Mouse (Mus musculus) heart, adult 9 months (tissue): ENCODE data around the gene Appl1.

Experiments used
- DNase-seq, 2 experiments: peaks; one replicate each; pipeline ENCODE4 v3.0.0; 2022; ENCODE audit warnings: low spot score in 2 of 2

The Appl1 gene

DNA sequence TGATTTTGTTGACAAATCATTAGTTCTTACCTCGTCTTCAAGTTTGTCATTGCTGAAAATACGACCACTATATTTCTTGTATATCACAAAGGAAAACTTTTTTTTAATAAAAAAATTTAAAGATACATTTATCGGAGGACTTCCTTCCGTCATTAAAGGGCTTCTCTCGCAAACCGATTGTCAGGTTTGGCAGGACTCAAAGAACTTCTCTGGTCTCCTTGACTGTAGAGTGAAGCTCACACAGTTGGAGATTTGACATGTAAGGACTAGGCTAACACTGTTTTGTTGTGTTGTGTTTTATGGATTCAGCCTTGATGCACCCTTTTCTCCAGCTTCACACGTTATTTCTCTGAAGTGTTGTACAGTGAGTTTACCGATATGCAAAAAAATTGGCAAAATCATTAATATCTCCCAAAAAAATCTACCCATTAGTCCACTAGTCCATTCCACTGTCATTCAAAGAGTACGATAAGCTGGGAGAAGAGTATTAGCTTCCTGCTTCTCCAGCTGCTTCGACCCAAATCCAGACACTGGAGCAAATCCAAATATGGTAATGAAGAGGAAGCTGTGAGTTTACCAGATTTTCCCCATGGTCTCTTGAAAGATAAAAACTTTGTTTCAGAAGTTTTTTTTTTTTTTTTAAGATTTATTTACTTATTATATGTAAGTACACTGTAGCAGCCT is at the start of gene Appl1:
Appl1 (minus strand) TSS at position 127 of the 684 bp plus-strand sequence.
- peak in 1 of 2 experiments; percentile 15 for DNase-seq

DNA sequence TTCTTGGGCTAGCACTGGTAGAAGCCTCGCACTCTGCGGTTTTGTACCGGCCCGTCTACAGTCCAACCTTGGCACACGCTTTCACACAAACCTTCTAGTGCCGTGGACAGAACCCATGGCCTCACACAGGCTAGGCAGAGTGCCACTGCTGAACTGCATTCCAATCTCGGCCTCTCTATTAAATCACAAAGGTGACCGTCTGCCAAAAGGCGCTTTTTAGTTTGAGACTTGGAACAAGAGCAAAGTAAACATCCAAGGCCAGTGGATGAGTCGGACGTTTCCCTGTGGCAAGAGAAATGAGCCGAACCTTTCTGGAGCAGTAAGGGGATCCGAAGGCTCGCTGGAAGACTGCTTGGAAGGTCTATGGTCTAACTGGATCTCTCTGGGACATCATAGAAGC is 48.8 kb upstream of the Appl1 start:
- no peak for DNase-seq

DNA sequence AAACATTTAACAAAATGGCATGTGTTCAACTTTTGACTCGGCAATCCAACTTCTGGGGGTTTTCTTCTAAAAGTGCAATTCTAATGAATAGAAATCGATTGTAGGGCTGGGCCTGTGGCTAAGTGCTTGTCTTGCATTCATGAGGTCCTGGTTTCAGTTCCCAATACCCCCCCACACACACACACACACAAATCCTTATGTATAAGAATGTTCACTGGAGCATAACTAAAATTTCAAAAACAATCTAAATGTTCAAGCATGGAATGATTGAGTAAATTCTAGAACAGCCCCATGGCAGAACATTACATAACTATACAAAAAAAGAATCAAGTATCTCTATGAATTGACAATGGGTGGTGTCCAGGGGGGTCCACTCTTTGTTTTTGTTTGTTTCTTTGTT is 46.9 kb upstream of the Appl1 start:
- DNase-seq, result no peak

DNA sequence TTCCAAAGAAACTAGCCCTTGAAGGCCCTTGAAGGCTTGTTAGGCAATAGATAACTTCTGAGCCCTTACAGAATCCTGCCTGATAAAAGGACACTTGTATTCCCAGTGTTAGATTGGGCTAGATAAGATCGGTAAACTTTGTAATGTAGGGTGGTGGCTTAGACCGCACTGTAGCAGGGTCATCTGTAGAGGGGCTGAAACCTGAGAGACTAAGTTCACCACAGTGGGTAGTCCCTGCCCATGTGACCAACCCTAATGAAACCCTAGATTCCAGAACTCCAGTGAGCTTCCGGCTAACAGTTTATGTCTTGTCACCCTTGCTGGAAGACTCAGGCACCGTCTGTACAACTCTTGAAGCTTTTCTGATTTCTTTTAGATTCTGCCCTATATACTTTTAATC is 42.6 kb upstream of the Appl1 start:
- no peak for DNase-seq

DNA sequence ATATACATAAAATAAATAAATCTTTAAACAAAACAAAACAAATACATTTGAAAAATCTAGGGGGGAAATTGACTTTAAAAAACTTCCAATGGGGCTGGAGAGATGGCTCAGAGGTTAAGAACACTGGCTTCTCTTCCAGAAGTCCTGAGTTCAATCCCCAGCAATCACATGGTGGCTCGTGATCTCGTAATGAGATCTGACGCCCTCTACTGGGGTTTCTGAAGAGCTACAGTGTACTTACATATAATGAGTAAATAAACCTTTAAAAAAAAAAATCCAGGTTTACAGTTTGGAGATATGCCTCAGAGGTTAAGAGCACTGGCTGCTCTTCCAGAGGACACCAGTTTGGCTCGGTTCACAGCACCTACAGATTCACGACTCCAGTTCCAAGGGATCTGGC is 40.5 kb upstream of the Appl1 start:
- no peak for DNase-seq

DNA sequence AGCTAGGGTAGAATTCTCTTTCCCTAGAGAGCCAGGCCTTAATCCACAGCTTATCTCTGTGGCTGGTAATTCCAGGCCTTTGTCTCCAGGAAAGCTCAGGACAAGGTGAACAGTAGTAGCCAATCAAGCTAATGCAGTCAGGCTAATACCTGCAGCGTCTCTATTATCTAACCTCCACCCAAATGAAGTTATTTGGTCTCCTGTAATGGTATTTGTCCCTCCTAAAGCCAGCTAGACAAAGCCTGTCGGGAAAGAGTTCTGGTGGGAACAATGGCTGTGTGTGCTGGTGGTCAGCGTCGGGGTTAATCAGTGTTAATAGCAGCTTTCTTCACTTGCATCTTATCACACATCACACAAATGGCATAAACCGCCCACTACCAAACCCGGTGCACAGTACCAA is 34.9 kb upstream of the Appl1 start:
- no peak for DNase-seq

DNA sequence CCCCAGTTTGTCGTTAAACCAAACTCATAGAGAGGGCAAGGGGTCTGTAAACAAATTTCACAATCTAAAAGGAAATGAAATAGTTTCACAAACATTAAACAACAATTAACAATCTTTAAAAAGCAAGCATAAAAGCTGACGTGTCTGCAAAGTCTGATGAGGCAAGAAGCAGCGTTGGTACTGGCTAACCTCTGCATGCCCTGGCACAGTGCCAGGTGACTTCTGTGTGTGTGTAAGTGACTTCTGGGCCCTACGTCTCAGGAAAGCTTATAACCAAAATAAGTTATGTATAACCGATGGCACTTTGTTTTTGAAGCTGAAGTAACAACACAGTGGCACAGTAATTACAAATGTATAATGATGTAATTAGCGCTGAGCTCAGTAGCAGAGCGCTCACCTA is 33.9 kb upstream of the Appl1 start:
- no peak for DNase-seq

DNA sequence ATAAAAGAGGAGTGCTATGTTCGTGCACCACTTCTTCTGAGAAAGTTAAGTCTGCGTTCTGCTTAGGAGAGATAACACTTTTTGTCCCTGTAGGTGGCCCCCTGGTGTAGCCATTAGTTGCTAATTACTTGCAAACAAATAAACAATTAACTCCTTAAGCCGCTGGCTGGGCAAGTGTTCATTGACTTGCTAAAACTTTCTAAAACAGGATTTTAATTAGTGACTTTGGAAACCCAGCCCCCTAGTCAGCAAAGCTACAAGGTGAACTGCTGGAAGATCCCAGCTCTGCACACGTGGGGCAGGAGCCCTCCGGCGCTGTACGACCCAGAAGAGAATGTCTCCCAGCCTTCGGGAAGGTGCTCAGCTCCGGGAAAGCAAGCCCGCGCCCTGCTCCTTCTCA is 29.4 kb upstream of the Appl1 start:
- DNase-seq, result no peak

DNA sequence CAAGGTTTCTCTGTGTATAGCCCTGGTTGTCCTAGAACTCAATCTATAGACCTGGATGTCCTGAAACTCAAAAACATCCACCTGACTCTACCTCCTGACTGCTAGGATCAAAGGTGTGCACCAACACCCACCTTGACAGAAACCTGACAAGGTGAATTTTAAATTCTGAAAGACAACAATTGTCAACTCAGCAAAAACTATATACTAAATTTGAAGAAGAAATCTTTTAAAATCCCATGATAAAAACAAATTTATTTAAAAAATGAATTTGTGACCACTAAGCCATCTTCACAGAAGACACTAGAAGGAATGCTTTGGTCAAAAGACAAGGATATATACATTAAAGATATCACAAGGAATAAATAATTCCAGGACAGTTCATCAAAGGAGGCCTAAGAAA is 25.2 kb upstream of the Appl1 start:
- no peak for DNase-seq

DNA sequence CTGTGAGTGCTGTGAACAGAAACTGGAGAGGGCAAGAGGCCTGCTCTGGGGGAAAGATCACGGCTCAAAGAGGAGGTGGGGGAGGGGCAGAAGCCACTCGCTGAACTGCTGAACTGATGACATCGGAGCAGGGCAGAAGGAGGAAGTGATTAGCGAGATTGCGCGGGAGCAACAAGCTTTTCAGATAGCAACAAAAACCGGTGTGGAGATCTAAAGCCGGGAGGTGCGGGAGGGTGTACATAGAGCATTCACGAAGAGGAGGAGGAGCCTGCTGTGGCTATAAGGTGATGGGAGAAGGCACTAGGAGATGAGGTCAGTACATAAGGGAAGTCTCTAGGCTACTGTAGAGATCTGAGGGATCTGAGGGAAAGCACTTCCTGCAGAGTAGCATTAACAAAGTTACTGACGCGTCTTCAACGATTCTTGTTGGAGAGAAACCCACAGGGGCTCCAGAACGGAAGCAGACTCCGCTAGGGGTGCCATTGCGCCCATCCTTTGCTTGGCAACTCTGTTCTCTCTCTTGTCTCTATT is 23.2 kb upstream of the Appl1 start, which contains the start of gene Hesx1:
Hesx1 (plus strand) TSS at position 206 of the 531 bp plus-strand sequence.
- DNase-seq, result peak; percentile 14 to 21

DNA sequence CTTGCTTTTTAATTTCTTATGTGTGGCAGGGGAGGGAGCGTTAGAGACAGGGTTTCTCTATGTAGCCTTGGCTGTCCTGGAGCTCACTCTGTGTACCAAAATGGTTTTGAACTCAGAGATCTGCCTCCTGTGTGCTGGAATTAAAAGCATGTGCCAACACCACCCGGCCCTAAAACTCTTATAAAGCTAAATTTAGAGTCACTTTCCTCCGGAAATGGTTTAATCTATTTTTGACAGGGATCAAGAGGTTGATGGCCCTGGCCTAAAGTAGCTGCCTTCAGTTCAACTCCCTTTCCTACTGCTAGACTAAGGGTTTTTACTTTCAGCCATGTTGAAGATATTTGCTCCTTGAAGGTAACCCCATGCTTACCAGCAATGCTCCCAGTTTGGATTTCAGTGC is 22.4 kb upstream of the Appl1 start:
- DNase-seq, result no peak

DNA sequence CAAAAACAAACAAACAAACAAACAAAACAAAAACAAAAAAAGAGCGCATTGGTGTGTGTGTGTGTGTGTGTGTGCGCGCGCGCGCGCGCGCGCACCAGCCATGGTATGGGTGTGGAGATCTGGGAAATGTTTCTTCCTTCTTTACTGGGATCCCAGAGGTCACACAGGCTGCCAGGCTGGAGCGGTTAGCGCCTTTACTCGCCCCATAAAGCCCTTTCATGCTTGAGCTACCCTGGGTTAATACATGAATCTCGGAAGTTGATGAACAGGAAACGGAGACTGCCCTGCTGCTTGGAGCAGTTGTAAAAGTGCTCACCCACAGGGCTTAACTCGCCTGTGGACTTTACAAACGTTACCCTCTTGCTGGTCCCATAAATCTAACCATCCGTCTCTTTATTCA is 20.6 kb upstream of the Appl1 start:
- DNase-seq, result no peak

DNA sequence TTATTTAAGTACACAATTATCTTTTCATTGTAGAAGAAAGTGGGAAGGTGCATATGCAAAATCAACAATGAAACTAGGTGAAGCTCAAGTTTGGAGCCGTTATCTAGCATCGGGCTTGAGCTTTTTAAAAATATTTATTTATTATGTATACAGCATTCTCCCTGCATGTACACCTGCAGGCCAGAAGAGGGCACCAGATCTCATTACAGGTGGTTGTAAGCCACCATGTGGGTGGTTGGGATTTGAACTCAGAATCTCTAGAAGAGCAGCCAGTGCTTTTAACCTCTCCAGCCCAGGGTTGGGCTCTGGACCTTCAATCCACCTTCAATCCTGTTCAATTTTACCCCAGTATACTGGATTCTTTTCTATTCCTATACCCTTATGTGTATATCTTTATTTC is 17.7 kb upstream of the Appl1 start:
- no peak for DNase-seq

DNA sequence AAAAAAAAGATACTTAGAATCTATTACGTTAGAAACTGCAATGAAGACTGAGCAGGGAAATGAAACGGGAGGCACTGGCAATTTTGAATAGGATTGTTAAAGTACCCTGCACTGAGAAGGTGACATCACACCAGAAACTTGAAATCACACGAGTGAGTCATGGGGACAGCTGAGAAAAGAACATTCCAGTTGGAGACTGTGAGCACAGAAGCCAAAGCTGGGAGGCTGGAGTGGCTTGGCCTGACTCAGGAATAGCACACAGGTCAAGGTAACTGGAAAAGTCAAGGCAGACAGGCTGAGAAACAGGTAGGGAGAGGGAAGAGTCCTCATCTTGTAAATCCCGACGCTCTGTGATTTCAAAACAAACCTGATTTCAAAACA is 11.1 kb upstream of the Appl1 start:
- no peak for DNase-seq

DNA sequence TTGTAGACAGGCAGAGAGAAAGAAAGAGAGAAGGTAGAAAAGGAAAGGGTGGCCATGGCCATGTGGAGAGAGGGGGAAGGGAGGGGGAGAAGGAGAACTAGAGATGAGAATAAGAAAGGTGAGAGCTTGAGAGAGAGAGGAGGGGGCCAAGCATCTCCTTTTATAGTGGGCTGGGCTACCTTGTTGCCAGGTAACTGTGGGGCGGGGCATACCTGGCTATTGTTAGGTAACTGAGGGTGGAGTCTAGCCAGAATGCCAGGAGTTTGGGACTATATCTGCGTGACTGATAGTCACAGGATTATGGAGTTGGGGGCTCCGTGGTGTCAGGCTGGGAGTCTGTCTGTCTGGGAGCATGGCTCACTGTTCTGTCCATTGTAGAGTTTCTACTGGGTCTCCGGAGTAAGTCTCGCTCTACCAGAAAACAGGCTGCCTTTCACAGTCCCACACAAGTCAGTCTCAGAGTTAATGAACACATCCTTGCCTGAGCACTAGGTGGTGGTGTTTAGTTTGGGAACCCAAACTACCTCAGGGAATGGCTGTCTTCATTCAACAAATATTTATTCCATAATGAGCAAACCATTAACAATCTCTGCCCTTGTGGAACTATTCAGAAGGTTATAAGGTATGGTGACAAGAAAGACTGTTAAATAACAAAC is 10.6 kb upstream of the Appl1 start:
- DNase-seq, result no peak

DNA sequence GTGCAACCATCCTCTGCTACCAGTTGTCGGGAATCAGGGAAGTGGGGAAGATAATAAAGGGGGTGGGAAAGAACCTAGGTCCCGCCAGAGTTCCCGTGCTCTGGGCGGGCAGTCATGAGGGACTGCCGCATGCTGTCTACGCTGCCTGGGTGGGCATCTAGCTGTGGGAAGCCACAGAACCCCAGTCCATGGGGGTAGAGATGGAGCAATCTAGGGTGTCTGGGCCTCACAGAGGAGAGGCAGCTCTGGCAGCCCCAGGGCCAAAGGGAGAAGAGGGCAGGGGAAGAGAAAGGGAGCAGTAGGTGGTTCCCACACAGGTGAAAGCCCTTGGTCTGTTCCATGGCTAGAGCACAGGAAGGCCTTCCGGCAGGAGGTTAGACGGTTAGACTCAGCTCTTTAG is 10.0 kb upstream of the Appl1 start:
- no peak for DNase-seq

DNA sequence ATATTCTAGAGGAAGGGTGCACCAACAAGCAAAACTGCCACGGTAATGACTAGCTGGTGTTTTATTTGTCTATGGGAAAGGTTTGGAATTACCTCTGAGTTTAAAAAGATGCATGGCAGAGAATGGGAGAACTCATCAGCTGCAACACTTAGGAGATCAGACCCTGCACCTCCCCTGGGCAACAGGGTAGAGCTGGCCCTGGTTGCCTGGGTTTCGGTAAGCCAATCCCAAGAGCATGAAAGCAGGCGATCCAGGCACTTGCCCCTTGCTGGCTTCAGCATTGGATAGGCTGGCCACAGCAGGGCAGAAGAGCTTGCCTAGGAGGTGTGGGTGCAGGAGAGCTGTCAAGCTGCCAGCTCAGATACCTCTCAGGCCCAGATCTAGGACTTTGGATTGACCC is 8.8 kb upstream of the Appl1 start:
- no peak for DNase-seq

DNA sequence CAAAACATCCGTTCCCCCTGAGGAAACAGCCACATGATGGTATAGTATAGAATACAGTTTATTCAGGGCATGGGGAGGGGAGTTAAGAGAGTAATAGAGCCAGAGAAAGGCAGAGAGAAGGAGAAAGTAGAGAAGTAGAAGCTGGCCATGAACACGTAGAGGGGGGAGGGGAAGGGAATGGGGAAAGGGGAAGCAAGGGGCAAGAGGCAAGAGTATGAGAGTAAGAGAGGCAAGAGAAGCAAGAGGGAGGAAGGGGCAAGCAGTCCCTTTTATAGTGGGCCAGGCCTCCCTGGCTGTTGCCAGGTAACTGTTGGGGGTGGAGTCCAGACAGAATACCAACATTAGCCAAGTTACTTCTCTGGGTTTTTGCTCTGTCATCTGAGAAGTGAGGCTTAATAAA is 6.5 kb upstream of the Appl1 start:
- DNase-seq, result no peak

DNA sequence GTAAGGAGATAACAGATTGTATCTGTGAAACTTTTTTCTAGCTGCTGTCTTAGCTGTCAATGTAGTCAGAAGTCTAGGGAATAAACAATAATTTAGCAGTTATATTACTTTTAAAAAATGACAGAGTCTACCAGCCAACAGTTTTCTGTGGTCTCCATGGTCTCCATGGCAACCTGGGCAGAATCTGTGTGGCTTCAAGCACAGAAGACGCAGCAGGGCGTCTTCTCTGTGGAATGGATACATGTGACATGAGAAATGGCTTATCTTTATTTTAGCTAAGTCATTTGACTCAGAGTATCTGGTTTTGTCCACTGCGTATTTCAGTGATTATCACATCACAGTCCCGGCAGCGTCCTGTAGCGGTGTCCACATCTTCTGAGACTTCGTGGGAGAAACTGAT is 5.2 kb upstream of the Appl1 start:
- no peak for DNase-seq

DNA sequence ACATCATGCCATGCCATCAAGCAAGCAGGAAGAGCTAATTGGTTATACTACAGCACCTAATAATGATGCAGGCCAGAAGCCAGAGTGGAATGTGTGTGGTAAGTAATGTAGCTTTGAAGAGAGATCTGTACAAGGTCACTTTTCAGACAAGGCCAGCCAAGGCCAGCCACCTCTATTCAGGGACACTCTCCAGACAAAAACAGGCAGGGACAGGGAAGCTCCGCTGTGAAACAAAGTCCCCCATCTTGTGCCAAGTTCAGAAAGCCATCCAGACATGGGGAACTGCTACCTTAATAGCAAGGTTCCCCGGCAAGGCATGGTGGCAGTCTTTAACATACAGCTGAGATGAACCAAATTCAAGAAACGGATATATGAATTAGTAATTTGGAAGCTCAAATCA is 4.5 kb upstream of the Appl1 start:
- no peak for DNase-seq

DNA sequence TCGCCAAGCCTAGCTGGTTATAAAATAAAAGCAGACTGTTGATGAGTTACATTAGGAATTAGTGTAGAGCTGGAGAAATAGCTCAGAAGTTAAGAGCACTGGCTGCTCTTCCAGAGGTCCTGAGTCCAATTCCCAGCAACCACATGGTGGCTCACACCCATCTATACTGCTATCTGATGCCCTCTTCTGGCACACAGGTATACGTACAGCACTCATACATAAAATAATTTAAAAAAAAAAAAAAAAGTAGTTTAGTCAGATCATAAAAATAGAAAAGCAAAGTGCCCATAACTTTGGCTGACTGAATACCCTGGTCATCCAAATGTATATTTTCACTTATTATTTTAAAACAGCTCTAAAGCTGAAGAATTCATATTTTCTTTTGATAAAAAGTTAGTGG is 2.1 kb upstream of the Appl1 start:
- no peak for DNase-seq

DNA sequence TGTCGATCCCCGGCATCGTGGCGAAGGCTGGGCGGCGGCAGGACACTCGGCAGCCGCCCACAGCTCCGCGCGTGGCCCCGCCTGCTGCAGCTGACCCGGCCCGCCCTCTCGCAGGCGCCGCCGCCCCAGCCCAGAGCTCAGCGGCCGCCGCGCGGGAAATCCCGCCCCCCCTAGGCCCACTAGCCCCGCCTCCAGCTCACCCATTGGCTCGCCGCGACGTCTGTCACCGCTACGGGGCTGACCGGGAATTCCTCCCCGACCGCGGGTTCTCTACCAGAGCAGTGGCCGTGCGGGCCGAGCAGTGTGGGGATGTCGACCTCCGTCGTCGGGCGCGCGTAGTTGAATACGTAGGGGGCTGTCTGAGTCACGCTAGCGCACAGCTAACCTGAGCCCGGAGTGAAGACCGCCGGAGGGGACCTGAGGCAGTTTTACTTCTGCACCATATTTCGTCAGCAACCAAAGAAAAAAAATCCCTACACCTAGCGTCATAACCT is 546 bp downstream of the Appl1 start:
- DNase-seq, result peak; percentile 94 to 95

DNA sequence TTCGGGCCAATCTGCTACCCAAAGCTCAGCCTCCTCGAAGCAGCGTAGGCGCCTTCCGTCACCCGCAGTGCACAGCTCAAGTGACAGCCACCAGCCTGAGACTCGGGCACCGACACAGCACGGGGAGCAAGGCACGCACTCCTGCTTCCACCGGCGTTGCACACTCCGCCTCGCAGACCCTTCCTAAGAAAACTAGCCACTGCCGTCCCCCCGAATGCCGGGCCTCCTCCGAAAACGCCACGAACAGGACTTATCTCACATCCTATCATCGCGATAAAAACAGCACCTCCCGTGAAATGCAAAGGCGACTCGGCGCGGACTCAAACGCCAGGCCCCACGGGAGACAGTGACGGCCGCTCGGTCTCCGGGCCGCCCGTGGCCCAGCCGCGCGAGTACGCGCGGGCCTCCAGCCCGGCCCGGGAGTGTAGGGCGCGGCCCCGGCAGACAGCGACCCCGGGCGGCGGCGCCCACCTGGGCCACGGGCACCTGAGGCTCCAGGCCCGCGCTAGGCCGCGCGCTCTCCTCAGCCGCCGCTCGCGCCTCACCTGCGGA is 1.1 kb downstream of the Appl1 start:
- DNase-seq, result no peak
